Mouse (Mus musculus) CD4-positive helper T cell, adult 2 months (primary cell): ENCODE data around the gene Sbf2.
"Not testable (repeated sequence)": the region's sequence is repeated elsewhere in the genome, so short reads cannot be mapped to it uniquely, and the experiment has no call there.

Source experiments
- DNase-seq: peaks from one replicate; pipeline ENCODE4 v3.0.0-alpha.2; 2012; ENCODE audit warnings: low read depth, missing footprints, low spot score

The Sbf2 gene

DNA sequence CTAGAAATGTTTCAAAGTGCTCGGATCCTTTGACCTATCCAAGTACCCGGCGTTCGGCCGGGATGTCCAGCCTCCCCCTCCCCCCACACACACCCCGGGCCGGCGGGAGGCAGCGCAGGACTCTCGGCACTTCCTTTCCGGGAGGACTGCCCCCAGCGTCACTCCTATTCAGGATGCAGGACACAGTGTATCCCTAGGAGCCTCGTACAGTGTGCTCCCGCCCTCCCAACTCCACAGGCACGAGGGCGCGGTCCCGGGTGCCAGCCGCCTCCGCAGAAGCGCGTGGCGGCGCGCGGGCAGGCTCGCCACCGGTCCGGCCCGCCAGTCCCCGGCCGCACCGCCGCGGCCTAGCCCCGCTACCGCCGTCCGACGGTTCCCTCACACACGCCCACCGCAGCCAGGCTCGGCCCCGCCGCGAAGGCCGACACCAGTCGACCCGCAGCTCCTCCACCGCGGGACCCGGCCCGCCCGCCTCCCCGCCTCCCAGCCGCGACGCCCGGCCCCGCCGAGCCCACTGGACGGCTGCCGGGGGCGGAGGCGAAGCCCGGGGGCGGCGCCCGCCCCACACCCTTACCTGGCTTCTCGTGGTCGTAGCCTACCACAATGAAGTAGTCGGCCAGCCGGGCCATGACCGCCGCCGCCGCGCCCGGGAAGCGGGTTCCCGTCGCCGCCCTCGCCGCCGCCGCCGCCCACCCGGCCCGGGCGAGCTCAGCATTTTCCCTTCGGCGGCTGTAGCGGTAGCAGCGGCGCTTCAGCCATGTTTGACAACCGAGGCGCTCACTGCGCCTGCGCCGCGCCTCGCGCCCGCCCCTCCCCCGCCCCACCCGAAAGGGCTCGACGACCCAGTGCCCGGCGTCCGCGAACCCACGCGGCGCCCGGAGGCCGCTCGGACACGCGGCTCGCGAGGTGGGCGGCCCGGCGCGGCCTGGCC lies at the start of gene Sbf2:
Gene Sbf2, minus strand, starts transcription at position 790 of the 931 bp plus-strand sequence.
- DNase-seq = peak; percentile 82

DNA sequence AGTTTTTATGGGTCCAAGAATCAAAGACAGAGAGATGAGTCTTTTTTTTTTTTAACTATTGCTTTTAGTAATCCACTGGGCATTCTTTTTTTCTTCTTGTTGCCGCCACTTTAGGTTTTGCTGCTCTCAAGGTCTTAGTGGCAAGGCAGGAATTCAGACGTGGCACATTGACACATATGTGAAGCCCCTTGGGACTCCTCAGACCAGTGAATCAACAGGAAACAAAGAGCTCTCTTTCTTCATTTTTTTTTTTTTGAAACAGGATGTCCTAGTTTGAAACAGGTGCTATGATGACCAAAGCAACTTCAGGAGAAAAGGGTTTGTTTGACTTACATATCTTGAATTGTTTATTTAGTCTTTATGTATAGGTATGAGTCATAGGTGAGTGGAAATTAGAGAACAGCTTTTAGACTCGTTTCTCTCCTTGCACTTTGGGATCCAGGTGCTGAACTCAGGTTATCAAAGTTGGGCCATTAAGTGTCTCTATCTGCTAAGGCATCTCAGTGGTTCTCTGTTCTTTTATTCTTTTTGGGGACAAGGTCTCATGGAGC lies 43.7 kb upstream of the Sbf2 start:
- no peak for DNase-seq

DNA sequence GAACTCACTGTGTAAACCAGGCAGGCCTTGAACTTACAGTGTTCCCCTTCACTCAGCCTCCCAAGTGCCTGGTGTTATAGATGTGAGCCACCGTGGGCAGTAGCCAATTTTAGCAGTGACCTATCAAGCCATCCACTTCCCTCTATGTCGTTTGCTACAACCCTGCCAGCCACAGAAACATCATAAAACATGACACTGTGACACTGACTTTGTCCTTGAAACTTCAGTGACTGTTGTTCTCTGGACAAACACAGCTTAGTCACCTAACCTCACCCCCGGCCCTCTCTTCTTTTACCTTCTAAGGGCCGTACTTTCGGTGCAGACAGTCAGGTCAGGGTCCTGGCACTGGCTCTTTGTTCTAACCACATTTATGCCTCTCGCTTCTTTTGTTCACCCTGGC lies 41.2 kb upstream of the Sbf2 start:
- DNase-seq = no peak

DNA sequence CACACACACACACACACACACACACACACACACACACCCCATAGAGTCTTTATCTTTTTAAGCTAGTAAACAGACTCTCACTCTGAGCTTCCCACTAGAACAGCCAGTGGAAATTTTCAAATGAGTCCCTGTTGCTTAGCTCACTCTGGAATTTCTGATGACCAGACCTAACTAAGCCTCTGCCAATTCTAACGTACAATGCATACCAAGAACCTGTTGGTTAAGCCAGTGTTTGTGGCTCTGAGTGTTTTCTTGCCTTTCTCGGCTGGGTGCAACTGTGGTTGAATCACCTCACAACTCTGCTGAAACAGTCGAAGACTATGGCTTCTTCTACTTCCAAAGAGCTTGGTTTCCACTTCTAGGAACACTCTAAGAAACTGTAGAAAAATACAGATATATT lies 40.5 kb upstream of the Sbf2 start:
- DNase-seq = no peak

DNA sequence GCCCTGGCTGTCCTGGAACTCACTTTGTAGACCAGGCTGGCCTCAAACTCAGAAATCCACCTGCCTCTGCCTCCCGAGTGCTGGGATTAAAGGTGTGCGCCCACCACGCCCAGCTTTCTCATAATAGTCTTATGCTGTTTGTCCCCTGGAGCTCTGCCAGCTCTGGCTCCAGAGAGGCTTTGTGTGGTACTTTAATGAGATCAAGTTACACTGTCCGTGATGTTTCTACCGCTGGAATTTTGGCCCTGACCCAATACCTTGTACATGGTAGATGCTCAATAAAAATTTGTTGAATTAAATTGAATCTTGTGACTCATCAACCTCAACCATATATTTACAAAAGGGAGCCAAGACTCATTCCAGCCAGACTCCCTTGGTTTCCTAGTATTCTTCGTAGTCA lies 36.4 kb upstream of the Sbf2 start:
- DNase-seq = no peak

DNA sequence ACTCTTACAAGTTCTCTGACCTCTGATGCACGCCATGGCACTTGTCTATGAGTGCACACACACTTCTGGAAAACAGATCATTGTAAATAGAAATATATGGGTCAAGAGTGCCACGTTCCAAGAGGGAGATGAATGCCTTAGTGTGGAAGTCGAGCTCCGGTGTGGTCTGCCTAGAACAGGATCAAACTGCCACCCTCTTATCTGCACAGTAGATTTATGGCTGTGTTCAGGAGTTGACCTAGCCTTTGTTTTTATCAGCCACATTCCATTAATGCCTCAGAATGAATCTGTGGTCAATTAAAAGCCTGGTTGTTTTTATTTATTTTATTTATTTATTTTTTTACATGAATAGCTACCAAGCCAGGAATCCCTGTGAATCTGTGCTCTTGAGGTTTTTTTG lies 35.8 kb upstream of the Sbf2 start:
- DNase-seq = no peak

DNA sequence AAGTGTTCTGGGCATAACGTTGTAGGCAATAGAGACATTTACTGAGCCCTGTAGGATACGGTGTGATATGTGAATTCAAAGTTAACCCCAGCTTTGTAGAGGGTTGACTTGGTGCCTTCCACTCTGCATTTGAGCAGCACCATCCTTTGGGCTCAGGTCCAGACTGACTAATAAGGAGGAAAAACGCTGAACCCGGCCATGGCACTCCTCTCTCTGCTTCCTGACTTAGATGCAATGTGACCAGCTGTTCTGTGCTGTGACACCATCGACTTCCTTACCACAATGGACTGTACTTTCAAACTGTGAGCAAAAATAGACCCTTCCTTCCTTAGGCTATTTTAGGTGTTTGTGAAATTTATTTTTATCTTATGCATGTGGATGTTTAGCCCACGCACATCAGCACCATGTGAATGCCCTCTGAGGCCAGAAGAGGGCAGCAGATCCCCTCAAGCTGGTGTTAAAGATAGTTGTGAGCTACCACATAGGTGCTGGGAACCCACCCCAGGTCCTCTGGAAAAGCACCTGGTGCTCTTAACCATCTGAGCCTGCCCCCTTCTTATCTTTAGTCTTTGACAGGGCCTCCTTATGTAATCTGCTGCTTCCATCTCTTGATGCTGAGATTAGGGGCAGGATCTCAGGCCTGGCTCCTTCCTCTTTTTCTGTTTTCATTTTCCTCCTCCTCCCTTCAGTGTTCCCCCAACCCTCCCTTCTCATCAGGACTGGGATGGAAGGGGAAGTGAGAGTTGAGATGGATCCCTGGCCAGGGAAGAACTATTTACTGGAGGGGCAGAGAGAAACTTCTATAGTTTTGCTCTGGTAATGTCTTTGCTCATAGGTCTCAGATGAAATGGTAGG lies 34.6 kb upstream of the Sbf2 start:
- DNase-seq = no peak

DNA sequence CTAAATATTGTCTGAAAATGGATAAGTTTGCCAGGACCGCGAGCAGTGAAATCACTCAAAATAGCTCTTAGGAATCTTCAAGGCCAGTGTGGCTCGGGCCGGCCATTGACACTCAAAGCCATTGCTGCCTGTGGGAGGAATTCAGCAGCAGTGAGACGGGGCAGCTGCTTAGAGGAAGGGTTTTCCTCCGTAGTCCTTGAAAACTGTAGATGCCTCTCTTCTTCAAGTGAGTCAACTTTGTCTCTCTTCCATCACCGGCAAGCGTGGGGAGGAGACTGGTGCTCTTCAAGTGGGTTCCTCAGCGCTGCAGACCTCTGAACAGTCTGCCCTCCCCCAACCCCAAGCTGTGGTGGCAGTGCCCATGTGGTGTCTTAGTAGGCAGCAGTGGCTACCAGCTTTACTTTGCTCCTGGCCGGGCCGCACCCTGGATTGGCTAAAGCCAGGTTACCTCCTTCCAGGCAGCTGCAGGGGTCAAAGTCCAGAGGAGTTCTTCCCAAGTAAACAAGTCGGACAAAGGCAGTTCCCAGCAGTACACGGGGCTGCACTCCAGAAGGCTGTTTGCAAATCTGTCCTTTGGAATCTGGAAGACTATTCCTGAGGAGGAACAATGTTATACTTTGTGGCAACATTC lies 33.8 kb upstream of the Sbf2 start:
- no peak for DNase-seq

DNA sequence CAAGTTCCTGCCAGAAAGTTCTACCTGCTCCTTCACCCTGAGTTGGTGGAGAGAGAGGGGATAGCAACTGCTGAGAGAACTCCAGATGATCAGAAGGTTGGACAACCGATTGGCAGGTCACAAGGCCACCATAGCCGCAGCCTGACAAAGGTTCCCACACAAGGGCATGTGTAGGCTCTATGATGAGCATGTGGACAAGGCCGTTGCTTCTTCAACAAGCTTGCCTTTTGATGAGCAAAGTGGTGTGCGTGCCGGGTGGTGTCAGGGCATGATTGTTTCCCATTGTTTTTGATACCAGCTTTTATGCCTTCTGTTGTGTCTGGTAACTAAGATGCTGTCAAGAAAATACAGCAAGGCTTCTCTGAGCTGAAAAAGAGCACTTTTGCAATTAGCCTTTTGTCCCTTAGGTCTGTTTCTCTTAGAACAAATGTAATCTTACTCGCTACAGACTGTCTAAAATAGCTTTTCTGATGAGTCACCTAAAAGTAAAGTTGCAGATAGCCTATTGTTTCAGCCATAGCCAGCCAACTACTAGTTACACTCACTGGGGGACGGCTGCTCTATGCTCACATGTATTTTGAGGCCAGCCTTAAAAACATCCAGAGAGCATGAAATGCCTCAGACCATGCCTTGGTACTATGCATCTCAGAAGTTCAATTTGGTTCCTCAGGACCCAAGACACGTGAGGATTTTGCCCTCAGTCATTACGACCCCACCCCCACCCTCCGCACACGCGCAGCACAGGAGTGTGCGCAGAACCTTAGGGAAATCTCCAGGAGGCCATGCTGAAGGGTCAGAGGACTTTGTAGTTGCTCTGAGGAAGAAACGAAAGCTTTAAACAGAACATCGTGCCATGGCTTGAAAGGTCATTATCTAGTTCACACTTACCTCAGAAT lies 33.1 kb upstream of the Sbf2 start:
- DNase-seq = no peak

DNA sequence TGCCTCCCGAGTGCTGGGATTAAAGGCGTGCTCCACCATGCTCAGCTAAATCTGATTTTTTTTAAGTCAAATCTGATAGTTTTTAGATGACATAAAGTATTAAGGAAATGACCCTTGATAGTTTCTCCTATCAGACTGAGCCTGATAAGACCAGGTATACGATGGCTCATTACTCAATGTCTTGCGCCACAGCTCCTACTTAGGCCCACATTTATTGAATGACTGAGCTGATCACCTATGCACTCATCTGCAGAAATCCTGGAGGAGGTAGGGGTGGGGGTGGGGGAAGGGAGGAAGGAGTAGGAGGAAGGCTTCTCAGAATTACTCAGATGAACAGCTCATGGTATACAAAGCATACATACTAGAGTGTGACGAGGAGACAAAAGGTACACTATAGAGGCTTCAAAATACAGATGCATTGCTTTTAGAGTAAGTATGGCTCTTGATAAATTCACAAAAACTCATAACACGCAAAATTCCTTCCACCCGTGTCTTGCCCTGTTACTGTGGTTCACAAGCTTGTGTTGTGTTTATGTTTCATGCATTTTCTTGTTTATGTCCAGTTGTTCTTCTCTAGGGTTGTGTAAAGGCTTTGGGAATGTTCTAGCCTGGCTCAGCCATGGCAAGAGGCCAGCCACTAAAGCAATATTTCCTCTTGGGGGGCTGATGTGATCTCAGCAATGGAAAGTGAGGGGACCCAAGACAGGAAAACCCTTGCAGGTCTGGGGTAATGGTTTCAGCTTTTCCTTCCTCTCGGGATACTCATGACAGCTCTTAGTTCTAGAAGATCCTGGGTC lies 32.1 kb upstream of the Sbf2 start:
- no peak for DNase-seq

DNA sequence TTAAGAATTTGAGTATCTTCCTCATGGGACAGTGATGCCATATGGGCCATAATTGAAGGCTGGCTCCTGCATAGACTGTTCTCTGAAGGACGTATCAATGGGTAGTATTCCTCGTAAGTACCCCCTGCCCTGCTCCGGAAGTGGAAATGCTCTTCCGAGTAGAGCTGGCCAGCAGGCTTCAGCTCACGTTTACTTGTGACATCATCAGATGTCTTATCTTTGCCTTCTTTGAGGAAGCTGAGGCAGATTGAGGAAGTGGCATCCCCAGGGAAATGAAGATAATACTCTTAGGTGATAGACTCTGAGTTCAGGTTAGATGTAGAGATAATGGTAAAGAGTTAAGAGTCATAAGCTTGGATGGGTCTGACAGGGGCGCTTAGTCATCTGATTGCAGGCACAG lies 31.1 kb upstream of the Sbf2 start:
- no peak for DNase-seq

DNA sequence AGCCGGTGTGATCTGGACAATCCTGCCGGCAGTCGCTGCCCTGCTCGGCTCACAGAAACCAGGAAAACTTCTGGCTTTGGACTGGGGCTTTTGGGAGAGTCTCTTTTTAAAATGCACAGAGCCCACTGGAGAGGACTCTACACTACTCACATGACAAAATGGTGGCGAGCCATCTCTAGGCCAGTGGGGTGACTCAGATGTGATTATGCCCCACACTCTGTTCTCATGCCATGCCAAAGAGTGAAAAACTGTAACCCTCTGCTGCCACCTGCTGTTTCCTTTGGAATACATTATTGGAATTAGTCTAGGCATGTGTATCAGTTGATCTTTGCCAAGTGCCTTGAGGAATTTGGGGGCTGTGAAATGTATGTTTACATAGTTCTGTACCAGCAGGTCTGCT lies 30.6 kb upstream of the Sbf2 start:
- peak; percentile 28 for DNase-seq

DNA sequence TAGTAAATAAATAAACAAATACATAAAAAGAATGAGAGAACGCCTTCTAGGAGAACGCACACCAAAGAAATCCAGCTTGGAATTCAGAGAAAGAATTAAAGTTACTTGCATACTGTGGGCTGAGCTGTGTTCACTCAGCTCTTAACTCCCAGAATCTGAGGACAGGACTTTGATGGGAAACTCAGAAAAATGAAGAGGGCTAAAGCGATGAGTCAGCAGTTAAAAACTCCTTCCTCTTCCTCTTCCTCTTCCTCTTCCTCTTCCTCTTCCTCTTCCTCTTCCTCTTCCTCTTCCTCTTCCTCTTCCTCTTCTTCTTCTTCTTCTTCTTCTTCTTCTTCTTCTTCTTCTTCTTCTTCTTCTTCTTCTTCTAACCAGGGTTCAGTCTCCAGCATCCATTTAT lies 25.2 kb upstream of the Sbf2 start:
- not testable (repeated sequence) for DNase-seq

DNA sequence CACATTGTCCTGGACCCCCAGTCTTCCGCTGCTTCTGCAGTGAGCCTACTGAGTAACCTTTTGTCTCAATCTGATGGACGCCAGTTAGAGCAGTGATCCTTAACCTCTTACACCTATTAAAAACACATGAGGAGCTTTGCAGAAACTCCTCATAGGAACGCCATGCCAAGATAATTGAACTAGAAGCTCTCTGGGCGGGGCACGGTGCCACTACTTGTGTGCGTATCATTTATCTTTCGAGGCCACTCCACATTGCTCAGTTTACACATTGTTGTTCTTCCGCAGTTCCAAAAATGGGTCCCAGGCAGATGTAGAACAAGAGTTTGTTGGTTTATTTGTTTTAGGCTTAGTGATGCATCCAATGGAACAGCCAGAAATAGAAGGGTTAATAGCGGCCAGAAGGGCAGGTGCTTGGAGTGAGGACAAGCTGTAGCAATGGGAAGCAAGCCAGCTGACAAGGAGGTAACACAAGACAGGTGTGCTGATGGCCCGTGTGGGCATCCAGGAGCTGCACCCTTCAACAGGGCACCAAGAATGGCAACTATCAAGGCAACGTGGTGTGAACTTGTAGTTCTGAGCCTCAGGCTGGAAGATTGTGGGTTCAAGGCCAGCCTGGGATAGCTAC lies 24.7 kb upstream of the Sbf2 start:
- no peak for DNase-seq

DNA sequence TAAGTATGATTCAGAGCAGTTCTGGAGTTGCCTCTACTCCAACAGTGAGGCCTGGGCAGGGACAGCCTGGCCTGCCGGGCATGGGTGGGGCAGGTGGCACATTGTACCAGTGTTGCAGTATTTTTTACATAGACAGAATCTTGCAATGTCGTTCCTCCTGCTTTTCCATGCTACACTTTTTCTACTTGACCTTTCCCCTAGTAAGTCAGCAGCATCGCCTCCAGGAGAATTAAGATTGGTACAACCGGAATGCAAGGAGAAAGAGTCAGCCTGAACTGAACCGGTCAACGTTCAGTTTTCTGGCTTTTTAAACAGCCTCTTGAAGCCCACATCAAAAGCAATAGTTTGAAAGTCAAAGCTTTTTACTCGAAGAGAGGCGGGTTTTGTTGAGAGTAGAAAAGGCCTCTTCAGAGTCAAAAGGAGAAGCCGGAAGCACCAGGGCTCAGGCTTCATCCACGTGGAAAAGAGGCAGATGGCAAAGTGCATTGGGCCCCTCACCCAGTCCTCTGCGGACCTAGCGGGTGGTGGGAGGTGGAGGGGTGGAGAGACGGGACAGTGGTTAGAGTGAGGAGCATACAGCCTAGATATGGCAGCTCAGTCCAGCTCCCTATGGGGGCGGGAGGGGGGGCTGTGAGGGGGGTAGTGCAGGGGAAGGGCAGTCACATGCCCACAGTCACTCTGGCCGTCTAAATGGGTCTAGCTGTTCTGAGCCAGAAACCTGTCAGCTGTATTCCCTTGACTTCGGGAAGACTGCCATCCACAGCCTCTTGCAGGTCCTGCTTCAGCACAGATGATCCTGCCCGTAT lies 23.8 kb upstream of the Sbf2 start:
- no peak for DNase-seq

DNA sequence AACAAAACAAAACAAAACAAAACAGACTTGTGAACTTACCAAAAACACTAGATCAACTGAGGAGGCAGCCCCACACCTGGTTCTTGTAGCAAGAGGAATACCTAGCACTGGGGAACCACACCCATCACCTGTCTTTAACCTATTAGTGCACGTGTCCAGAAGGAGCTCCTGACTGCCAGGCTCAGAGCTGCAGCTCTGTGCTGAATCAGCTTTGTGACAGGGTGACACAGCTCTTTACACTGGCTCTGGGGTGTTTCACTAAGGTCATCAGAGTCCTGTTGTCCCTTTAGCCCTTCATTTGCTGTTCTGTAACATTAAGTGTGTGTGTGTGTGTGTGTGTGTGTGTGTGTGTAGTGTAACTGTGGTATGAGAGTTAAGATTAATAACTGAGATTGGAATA lies 21.8 kb upstream of the Sbf2 start:
- DNase-seq = no peak

DNA sequence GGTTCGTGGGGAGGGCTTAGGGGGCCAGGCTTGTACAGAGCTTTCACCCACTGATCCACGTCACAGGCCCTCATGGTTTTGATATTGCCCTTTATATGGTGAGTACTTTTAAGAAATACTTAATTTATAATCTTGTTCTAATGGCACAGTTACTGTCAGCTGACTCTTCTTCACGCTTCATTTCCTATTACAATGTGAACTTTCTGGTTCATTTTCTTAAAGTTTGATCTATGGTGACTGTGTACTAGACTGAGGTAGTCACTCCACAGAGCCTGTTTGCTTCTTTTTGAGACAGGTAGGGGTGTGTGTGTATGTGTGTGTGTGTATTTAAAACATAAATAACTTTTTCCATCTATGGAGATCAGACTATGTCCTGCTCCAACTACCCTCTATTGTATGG lies 21.2 kb upstream of the Sbf2 start:
- no peak for DNase-seq

DNA sequence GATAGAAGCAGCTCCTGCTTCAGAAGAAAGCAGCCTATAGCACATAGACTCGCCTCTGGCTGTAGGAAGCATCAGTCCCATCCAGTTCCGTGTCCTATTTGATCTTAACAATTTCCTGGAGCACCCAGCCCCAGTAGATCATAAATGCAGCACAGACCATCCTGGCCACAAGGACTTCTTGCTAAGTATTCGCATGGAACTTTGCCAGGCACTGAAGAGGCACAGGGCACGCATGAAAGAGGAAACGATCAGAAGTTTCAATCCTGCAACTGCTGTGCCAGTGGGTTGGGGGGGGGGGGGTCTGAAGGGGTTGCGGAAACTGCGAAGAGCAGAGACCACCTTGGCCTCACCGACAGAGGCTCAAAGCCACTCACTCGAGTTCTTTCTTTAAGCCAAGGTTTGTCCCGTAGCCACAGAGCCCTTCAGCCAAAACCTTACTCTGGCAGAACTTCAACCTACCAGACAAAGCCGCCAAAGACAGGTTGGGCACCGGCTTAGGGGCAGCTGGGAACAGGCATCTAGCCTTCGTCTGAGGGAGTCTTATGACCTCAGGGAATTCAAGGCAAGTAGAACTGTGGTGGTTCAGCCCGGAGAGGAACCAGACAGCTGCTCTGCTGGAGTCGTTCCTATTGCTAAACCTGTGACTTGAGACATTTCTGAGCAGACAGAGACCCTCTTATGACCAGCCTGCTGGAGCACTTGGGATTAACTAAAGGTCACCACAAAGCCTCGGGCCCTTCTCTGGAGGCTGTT lies 16.6 kb upstream of the Sbf2 start:
- no peak for DNase-seq
